Mouse (Mus musculus): ENCODE data around the gene Cldn14. TPM values are rescaled to one million over a fixed set of nuclear protein-coding genes. Genes with fewer than 3 reads are reported as not detected.
A peak's percentile ranks its signal among the peaks of the same experiment; 100 is the strongest.

The Cldn14 gene
- polyA plus RNA-seq, 1 experiment from 2014 or later: not detected

- WGBS: under 1% methylated on average over 43 of the region's 43 CpGs
- peak overlapping the region; percentile 15; the same call in 1 of the 2 replicates for H3K27ac ChIP-seq (ENCODE audit: low read depth, low read length)
- H3K4me2 ChIP-seq (ENCODE audit: low read depth, low read length, severe bottlenecking): peak overlapping the region; percentile 84
- peaks cover 9% of the 10 kb centered on the region; the same call in 1 of the 2 replicates for H3K4me1 ChIP-seq (replicated peaks; ENCODE audit: control insufficient read depth, insufficient read depth, low read length)
- H3K36me3 ChIP-seq (ENCODE audit: control insufficient read depth, insufficient read depth, low read length): peaks cover 3% of the 10 kb centered on the region; the same call in 1 of the 2 replicates
- H3K27me3 ChIP-seq (ENCODE audit: control insufficient read depth, insufficient read depth, low read length): no peaks in the 10 kb centered on the region
- peak; percentile 76 for ATAC-seq (replicated peaks; ENCODE audit: low FRiP score)
- peak overlapping the region; percentile 77 for H3K9ac ChIP-seq (ENCODE audit: low read length)
- no peaks in the 10 kb centered on the region for H3K9me3 ChIP-seq (ENCODE audit: control insufficient read depth, low read length)
- DNase-seq (ENCODE audit: low spot score): peak; percentile 68
- peak overlapping the region; percentile 79 for H3K4me3 ChIP-seq (ENCODE audit: low read depth, low read length)
Measured at GRCm38 (mm10) chr16:93884086-93884721, 124.4 kb downstream of the Cldn14 start.

GRCm38 (mm10) chr16:93883423-93884085, 125.1 kb downstream of the Cldn14 start, which contains the start of gene Chaf1b:
Gene Chaf1b (plus strand): TSS chr16:93883901.
- Histone ChIP-seq H3K4me3 (ENCODE audit: low read depth, low read length) (peak within 1 kb of the TSS; percentile 79), H3K9me3 (ENCODE audit: control insufficient read depth, low read length) (no peaks in the 10 kb centered on the region), H3K27me3 (ENCODE audit: control insufficient read depth, insufficient read depth, low read length) (no peaks in the 10 kb centered on the region), H3K4me1 (replicated peaks; ENCODE audit: control insufficient read depth, insufficient read depth, low read length) (peaks cover 9% of the 10 kb centered on the region; the same call in 1 of the 2 replicates), H3K36me3 (ENCODE audit: control insufficient read depth, insufficient read depth, low read length) (no peaks in the 10 kb centered on the region; the same call in 1 of the 2 replicates), H3K27ac (ENCODE audit: low read depth, low read length) (peak within 1 kb of the TSS; percentile 15; the same call in 1 of the 2 replicates), H3K4me2 (ENCODE audit: low read depth, low read length, severe bottlenecking) (peak within 1 kb of the TSS; percentile 84), H3K9ac (ENCODE audit: low read length) (peak within 1 kb of the TSS; percentile 77)
- peak; percentile 99 for DNase-seq (ENCODE audit: low spot score)
- under 1% methylated on average over 54 of the region's 54 CpGs for WGBS
- ATAC-seq (replicated peaks; ENCODE audit: low FRiP score): peak; percentile 93

- Histone ChIP-seq H3K9ac (ENCODE audit: low read length) (no peak overlapping the region), H3K4me1 (replicated peaks; ENCODE audit: control insufficient read depth, insufficient read depth, low read length) (no peaks in the 10 kb centered on the region), H3K4me3 (ENCODE audit: low read depth, low read length) (no peak overlapping the region), H3K27ac (ENCODE audit: low read depth, low read length) (no peak overlapping the region), H3K36me3 (ENCODE audit: control insufficient read depth, insufficient read depth, low read length) (peaks cover 8% of the 10 kb centered on the region; the same call in 1 of the 2 replicates), H3K9me3 (ENCODE audit: control insufficient read depth, low read length) (no peaks in the 10 kb centered on the region), H3K4me2 (ENCODE audit: low read depth, low read length, severe bottlenecking) (no peak overlapping the region), H3K27me3 (ENCODE audit: control insufficient read depth, insufficient read depth, low read length) (no peaks in the 10 kb centered on the region)
- DNase-seq (ENCODE audit: low spot score) (no peak), ATAC-seq (replicated peaks; ENCODE audit: low FRiP score) (no peak)
- WGBS: 94% methylated on average over 6 of the region's 6 CpGs
Measured at GRCm38 (mm10) chr16:93877612-93878380, 130.8 kb downstream of the Cldn14 start.

GRCm38 (mm10) chr16:93874841-93875240, 133.8 kb downstream of the Cldn14 start:
- Histone ChIP-seq H3K27me3 (ENCODE audit: control insufficient read depth, insufficient read depth, low read length) (no peaks in the 10 kb centered on the region), H3K4me3 (ENCODE audit: low read depth, low read length) (no peak overlapping the region), H3K36me3 (ENCODE audit: control insufficient read depth, insufficient read depth, low read length) (peaks cover 12% of the 10 kb centered on the region), H3K27ac (ENCODE audit: low read depth, low read length) (no peak overlapping the region), H3K9me3 (ENCODE audit: control insufficient read depth, low read length) (no peaks in the 10 kb centered on the region), H3K4me1 (replicated peaks; ENCODE audit: control insufficient read depth, insufficient read depth, low read length) (no peaks in the 10 kb centered on the region), H3K4me2 (ENCODE audit: low read depth, low read length, severe bottlenecking) (no peak overlapping the region), H3K9ac (ENCODE audit: low read length) (no peak overlapping the region)
- DNase-seq (ENCODE audit: low spot score) (no peak), ATAC-seq (replicated peaks; ENCODE audit: low FRiP score) (no peak)
- 94% methylated on average over 13 of the region's 13 CpGs for WGBS

Other genes with a start within 250 kb of the Cldn14 start
- gene Morc3, start 176.7 kb downstream of the Cldn14 start, polyA plus RNA-seq (2014; fragmentation: Nextera tagmentation; extraction: Ambion mirVana): 33.7 and 36.0 TPM in 2 replicates
- gene Chaf1b, start 124.9 kb downstream of the Cldn14 start, polyA plus RNA-seq (2014; fragmentation: Nextera tagmentation; extraction: Ambion mirVana): 119 and 120 TPM in 2 replicates
- gene Sim2, start 76.1 kb upstream of the Cldn14 start, polyA plus RNA-seq (2014; fragmentation: Nextera tagmentation; extraction: Ambion mirVana): 1.2 and 1.3 TPM in 2 replicates

All from forebrain, embryonic 11.5 days (tissue).